31 mouse cellular contexts compared by ENCODE assay signal in the genomic region with DNA sequence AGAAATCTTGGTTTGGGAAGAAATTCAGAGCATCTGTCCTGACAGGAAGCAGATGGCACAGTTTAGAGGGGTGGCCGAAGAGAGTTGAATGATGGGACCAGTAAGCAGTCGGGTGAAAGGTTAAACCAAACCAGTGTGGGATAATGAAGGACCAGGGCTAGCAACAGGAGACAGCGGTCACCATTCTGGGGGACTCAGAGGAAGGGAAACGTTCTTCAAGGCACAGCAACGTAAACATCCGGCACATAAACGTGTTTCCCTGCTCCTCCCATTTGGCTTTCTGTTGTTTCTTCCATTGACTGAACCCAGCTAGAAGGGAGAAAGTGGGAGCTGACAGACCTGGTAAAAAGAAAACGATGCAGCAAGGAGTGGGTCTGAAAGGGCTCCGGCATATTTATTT. TPM values are rescaled to one million over a fixed set of nuclear protein-coding genes. Genes with fewer than 3 reads are reported as not detected.
A peak's percentile ranks its signal among the peaks of the same experiment; 100 is the strongest.
DNase-seq lines count a peak whose midpoint lies in the region; ATAC-seq and TF ChIP-seq lines count a peak whose summit lies in the region.
"Had no signal": no experiment of that assay in that cellular context is flagged by ENCODE, and none has a peak within 500 bp of the region (broad histone marks: within the 10 kb centered on the region; RNA-seq: fewer than 3 reads in every experiment).

No protein-coding gene starts in this region.

- no peak for TF ChIP-seq CTCF in lung, adult 2 months (IDR thresholded peaks at IDR 0.05; ENCODE audit: insufficient read depth, low read length)
- no peak for TF ChIP-seq CTCF in heart, adult 2 months (IDR thresholded peaks at IDR 0.05)

- intact Hi-C loops in heart, adult 2 months (cut with DNase I): no loop called here

- peaks cover 13% of the 10 kb centered on the region for H3K4me1 ChIP-seq in hindbrain, embryonic 10.5 days (replicated peaks)
- no peaks in the 10 kb centered on the region; the same call in 1 of the 2 replicates for H3K4me1 ChIP-seq in hindbrain, embryonic 16.5 days (ENCODE audit: control insufficient read depth, insufficient read depth, low read depth, low read length)
- peaks cover 8% of the 10 kb centered on the region for H3K4me1 ChIP-seq in lung, embryonic 15.5 days
- no peaks in the 10 kb centered on the region for H3K4me1 ChIP-seq in lung, adult 2 months (ENCODE audit: control insufficient read depth, insufficient read depth, low read length)
- H3K4me1 ChIP-seq in neural tube, embryonic 15.5 days: no peaks in the 10 kb centered on the region
- no peaks in the 10 kb centered on the region for H3K4me1 ChIP-seq in heart, adult 2 months (ENCODE audit: control insufficient read depth, insufficient read depth, low read length)
- H3K4me1 ChIP-seq: liver, embryonic 15.5 days had no signal

- no peak overlapping the region for H3K4me2 ChIP-seq in hindbrain, embryonic 16.5 days (ENCODE audit: low read length)
- H3K4me2 ChIP-seq in lung, embryonic 15.5 days: peak overlapping the region; percentile 17; the same call in 1 of the 2 replicates
- no peak overlapping the region for H3K4me2 ChIP-seq in neural tube, embryonic 15.5 days
- H3K4me2 ChIP-seq: heart, embryonic 13.5 days; hindbrain, embryonic 12.5 days; liver, embryonic 15.5 days; neural tube, embryonic 13.5 days; stomach, embryonic 15.5 days had no signal

- H3K4me3 ChIP-seq in hindbrain, embryonic 10.5 days: no peak overlapping the region
- H3K4me3 ChIP-seq in hindbrain, embryonic 16.5 days (ENCODE audit: low read length): no peak overlapping the region
- H3K4me3 ChIP-seq in lung, embryonic 15.5 days: no peak overlapping the region
- H3K4me3 ChIP-seq in lung, adult 2 months (replicated peaks; ENCODE audit: extremely low read depth, low read depth, low read length): no peak overlapping the region
- H3K4me3 ChIP-seq in neural tube, embryonic 15.5 days (replicated peaks): no peak overlapping the region
- H3K4me3 ChIP-seq in heart, adult 2 months: no peak overlapping the region
- H3K4me3 ChIP-seq: heart, embryonic 13.5 days; hindbrain, embryonic 12.5 days; left cerebral cortex, adult 2 months; liver, embryonic 15.5 days; neural tube, embryonic 13.5 days; stomach, embryonic 15.5 days had no signal

- H3K27ac ChIP-seq in hindbrain, embryonic 10.5 days: peak overlapping the region; percentile 26; the same call in 1 of the 2 replicates
- no peak overlapping the region for H3K27ac ChIP-seq in hindbrain, embryonic 16.5 days (ENCODE audit: low read depth, low read length)
- no peak overlapping the region for H3K27ac ChIP-seq in lung, embryonic 15.5 days
- H3K27ac ChIP-seq in neural tube, embryonic 15.5 days (replicated peaks): no peak overlapping the region
- no peak overlapping the region for H3K27ac ChIP-seq in heart, adult 2 months
- H3K27ac ChIP-seq: heart, embryonic 13.5 days; hindbrain, embryonic 12.5 days; left cerebral cortex, adult 2 months; liver, embryonic 15.5 days; neural tube, embryonic 13.5 days; stomach, embryonic 15.5 days had no signal

- ATAC-seq in hindbrain, embryonic 16.5 days: no peak
- no peak; the same call in 1 of the 2 replicates for ATAC-seq in lung, embryonic 15.5 days (ENCODE audit: borderline replicate concordance, extremely low read depth, low FRiP score, low TSS enrichment)
- no peak for ATAC-seq in neural tube, embryonic 15.5 days (ENCODE audit: low FRiP score)

- no peak for TF ChIP-seq EP300 in heart, adult 2 months (IDR thresholded peaks at IDR 0.05; ENCODE audit: insufficient read depth, low read depth, low read length)

- no peaks in the 10 kb centered on the region for H3K9me3 ChIP-seq in hindbrain, embryonic 10.5 days
- no peaks in the 10 kb centered on the region for H3K9me3 ChIP-seq in hindbrain, embryonic 16.5 days (ENCODE audit: control insufficient read depth, low read length)
- no peaks in the 10 kb centered on the region for H3K9me3 ChIP-seq in lung, embryonic 15.5 days
- no peaks in the 10 kb centered on the region for H3K9me3 ChIP-seq in neural tube, embryonic 15.5 days (replicated peaks)
- H3K9me3 ChIP-seq: heart, embryonic 13.5 days; hindbrain, embryonic 12.5 days; liver, embryonic 15.5 days; neural tube, embryonic 13.5 days; stomach, embryonic 15.5 days had no signal

- TF ChIP-seq POLR2A in lung, adult 2 months (IDR thresholded peaks at IDR 0.05; ENCODE audit: borderline replicate concordance, extremely low read depth, low read depth, low read length): no peak
- TF ChIP-seq POLR2A in heart, adult 2 months (IDR thresholded peaks at IDR 0.05; ENCODE audit: insufficient read depth, low read depth, low read length): no peak

- DNase-seq in hindbrain, embryonic 10.5 days (ENCODE audit: low spot score): peak; percentile 11
- DNase-seq in lung, adult 2 months: no peak
- DNase-seq in neural tube, embryonic 10.5 days (ENCODE audit: extremely low spot score, low spot score): peak; percentile 21
- no peak for DNase-seq in heart, adult 2 months
- no peak for DNase-seq in right cerebral cortex, postnatal 14 days
- DNase-seq: adrenal gland, postnatal 10 days; cerebellum, adult 2 months; cerebellum, postnatal 25 days; gastrocnemius, postnatal 25 days; heart, adult 18-20 months; heart, postnatal 14 days; kidney, adult 18-20 months; liver; midbrain, embryonic 14.5 days; right cerebral cortex, postnatal 4 days; thymus, adult 18-20 months; thymus, postnatal 4 days had no signal

- no peaks in the 10 kb centered on the region for H3K79me2 ChIP-seq in heart, adult 2 months (replicated peaks; ENCODE audit: control insufficient read depth, insufficient read depth, low read length)

- WGBS in hindbrain, embryonic 10.5 days: 54% methylated on average over 9 of the region's 9 CpGs
- 54% methylated on average over 9 of the region's 9 CpGs for WGBS in hindbrain, embryonic 16.5 days
- 13% methylated on average over 9 of the region's 9 CpGs for WGBS in lung, embryonic 15.5 days
- 18% methylated on average over 9 of the region's 9 CpGs for WGBS in lung, adult 2 months
- WGBS in neural tube, embryonic 15.5 days: 65% methylated on average over 9 of the region's 9 CpGs
- 54% methylated on average over 9 of the region's 9 CpGs for WGBS in heart, adult 2 months

- no peak overlapping the region for H3K9ac ChIP-seq in hindbrain, embryonic 16.5 days (ENCODE audit: low read depth, low read length)
- H3K9ac ChIP-seq in lung, embryonic 15.5 days: no peak overlapping the region
- H3K9ac ChIP-seq in neural tube, embryonic 15.5 days (replicated peaks): no peak overlapping the region
- H3K9ac ChIP-seq in heart, adult 2 months (ENCODE audit: low read depth, low read length): no peak overlapping the region
- H3K9ac ChIP-seq: heart, embryonic 13.5 days; hindbrain, embryonic 12.5 days; liver, embryonic 15.5 days; neural tube, embryonic 13.5 days; stomach, embryonic 15.5 days had no signal

- H3K36me3 ChIP-seq in hindbrain, embryonic 10.5 days: no peaks in the 10 kb centered on the region
- no peaks in the 10 kb centered on the region for H3K36me3 ChIP-seq in hindbrain, embryonic 16.5 days (ENCODE audit: control insufficient read depth, insufficient read depth, low read length)
- no peaks in the 10 kb centered on the region for H3K36me3 ChIP-seq in lung, embryonic 15.5 days
- H3K36me3 ChIP-seq in neural tube, embryonic 15.5 days: no peaks in the 10 kb centered on the region
- no peaks in the 10 kb centered on the region for H3K36me3 ChIP-seq in heart, adult 2 months (ENCODE audit: control insufficient read depth, insufficient read depth, low read length)
- H3K36me3 ChIP-seq: heart, embryonic 13.5 days; hindbrain, embryonic 12.5 days; liver, embryonic 15.5 days; neural tube, embryonic 13.5 days; stomach, embryonic 15.5 days had no signal

- H3K27me3 ChIP-seq in hindbrain, embryonic 10.5 days (ENCODE audit: insufficient read depth, poor library complexity, severe bottlenecking): no peaks in the 10 kb centered on the region
- no peaks in the 10 kb centered on the region for H3K27me3 ChIP-seq in hindbrain, embryonic 16.5 days (replicated peaks; ENCODE audit: control insufficient read depth, insufficient read depth, low read length)
- no peaks in the 10 kb centered on the region for H3K27me3 ChIP-seq in lung, embryonic 15.5 days
- no peaks in the 10 kb centered on the region for H3K27me3 ChIP-seq in neural tube, embryonic 15.5 days (replicated peaks)
- H3K27me3 ChIP-seq in heart, adult 2 months (ENCODE audit: control insufficient read depth, insufficient read depth, low read length): no peaks in the 10 kb centered on the region
- H3K27me3 ChIP-seq: heart, embryonic 13.5 days; hindbrain, embryonic 12.5 days; liver, embryonic 15.5 days; neural tube, embryonic 13.5 days; stomach, embryonic 15.5 days had no signal

RNA-seq across cellular contexts. Expression of a gene that starts 7.0 kb away (rescaled TPM):
- 24.3 and 25.9 TPM in 2 replicates for polyA plus RNA-seq in hindbrain, embryonic 10.5 days (2016; fragmentation: Nextera tagmentation; extraction: Ambion mirVana)
- 19.5 and 20.3 TPM in 2 replicates for polyA plus RNA-seq in hindbrain, embryonic 16.5 days (2015; fragmentation: Nextera tagmentation; extraction: Ambion mirVana)
- 25.3 and 25.4 TPM in 2 replicates for polyA plus RNA-seq in lung, embryonic 15.5 days (2015; fragmentation: Nextera tagmentation; extraction: Ambion mirVana)
- 4.6 and 6.8 TPM in 2 replicates for polyA plus RNA-seq in lung, adult 2 months (2012; rRNA removed)
- polyA plus RNA-seq in neural tube, embryonic 15.5 days (2015; fragmentation: Nextera tagmentation; extraction: Ambion mirVana): 20.9 and 21.2 TPM in 2 replicates
- total RNA-seq in heart, adult 2 months (2021): 1 to 10 TPM; 4.4 to 5.5 TPM
- 3.9 and 5.9 TPM in 2 replicates for polyA plus RNA-seq in heart, adult 2 months (2012; rRNA removed)

RNA-seq across cellular contexts. Expression of a gene that starts 14.6 kb away (rescaled TPM):
- polyA plus RNA-seq in hindbrain, embryonic 10.5 days (2016; fragmentation: Nextera tagmentation; extraction: Ambion mirVana): not detected in 2 replicates
- not detected in 2 replicates for polyA plus RNA-seq in hindbrain, embryonic 16.5 days (2015; fragmentation: Nextera tagmentation; extraction: Ambion mirVana)
- not detected in 2 replicates for polyA plus RNA-seq in lung, embryonic 15.5 days (2015; fragmentation: Nextera tagmentation; extraction: Ambion mirVana)
- polyA plus RNA-seq in lung, adult 2 months (2012; rRNA removed): 0.40 and 0.62 TPM in 2 replicates
- polyA plus RNA-seq in neural tube, embryonic 15.5 days (2015; fragmentation: Nextera tagmentation; extraction: Ambion mirVana): not detected in 2 replicates
- not detected for total RNA-seq in heart, adult 2 months (2021)
- polyA plus RNA-seq in heart, adult 2 months (2012; rRNA removed): not detected in 2 replicates
- total RNA-seq: adrenal gland, postnatal 10 days; gastrocnemius, postnatal 25 days; heart, adult 18-20 months; heart, postnatal 14 days; layer of hippocampus, postnatal 10 days; left cerebral cortex, adult 2 months; left cerebral cortex, postnatal 36 days; megakaryocyte progenitor cell, adult 5-6 weeks had no signal
- polyA plus RNA-seq: cerebellum, adult 2 months; embryonic facial prominence, embryonic 11.5 days; forebrain, embryonic 11.5 days; heart, embryonic 13.5 days; hindbrain, embryonic 12.5 days; liver, embryonic 15.5 days; midbrain, embryonic 14.5 days; neural tube, embryonic 13.5 days; stomach, embryonic 15.5 days had no signal

RNA-seq across cellular contexts. Expression of a gene that starts 42.2 kb away (rescaled TPM):
- 10.1 and 12.0 TPM in 2 replicates for polyA plus RNA-seq in hindbrain, embryonic 10.5 days (2016; fragmentation: Nextera tagmentation; extraction: Ambion mirVana)
- polyA plus RNA-seq in hindbrain, embryonic 16.5 days (2015; fragmentation: Nextera tagmentation; extraction: Ambion mirVana): 5.0 and 5.9 TPM in 2 replicates
- polyA plus RNA-seq in lung, embryonic 15.5 days (2015; fragmentation: Nextera tagmentation; extraction: Ambion mirVana): 12.7 and 13.8 TPM in 2 replicates
- 35.0 and 50.4 TPM in 2 replicates for polyA plus RNA-seq in lung, adult 2 months (2012; rRNA removed)
- 5.8 and 6.8 TPM in 2 replicates for polyA plus RNA-seq in neural tube, embryonic 15.5 days (2015; fragmentation: Nextera tagmentation; extraction: Ambion mirVana)
- 10 to 100 TPM; 20.6 to 21.4 TPM for total RNA-seq in heart, adult 2 months (2021)
- polyA plus RNA-seq in heart, adult 2 months (2012; rRNA removed): 23.6 and 47.9 TPM in 2 replicates

Comparison
In these comparisons a context has a peak if more than half of its experiments do, and no peak if none do; other contexts are left out.
1. DNase-seq: peak in hindbrain, embryonic 10.5 days (single experiment) and neural tube, embryonic 10.5 days (single experiment); none in lung, adult 2 months (single experiment), heart, adult 2 months (0 of 2) and right cerebral cortex, postnatal 14 days (single experiment).